Mouse (Mus musculus) NIH3T3 (cell line): ENCODE results near the gene Fut7.

Source experiments
- DNase-seq: peaks from one replicate; pipeline ENCODE4 v3.0.0-alpha.2; 2012; ENCODE audit warnings: low read depth

Gene Fut7

GRCm38 (mm10) chr2:25422587-25423410 lies at the start of gene Fut7:
Gene Fut7, plus strand, starts transcription at chr2:25423267.
- DNase-seq, result no peak

- DNase-seq, result no peak
Observed at GRCm38 (mm10) chr2:25373431-25373830, 49.6 kb upstream of the Fut7 start.

- peak; percentile 83 for DNase-seq
Observed at GRCm38 (mm10) chr2:25376589-25376988, 46.5 kb upstream of the Fut7 start.

- no peak for DNase-seq
Observed at GRCm38 (mm10) chr2:25384492-25384891, 38.6 kb upstream of the Fut7 start.

- peak; percentile 50 for DNase-seq
Observed at GRCm38 (mm10) chr2:25391266-25391665, 31.8 kb upstream of the Fut7 start.

- peak; percentile 71 for DNase-seq
Observed at GRCm38 (mm10) chr2:25394281-25395221, 28.5 kb upstream of the Fut7 start.

- no peak for DNase-seq
Observed at GRCm38 (mm10) chr2:25395721-25396596, 27.1 kb upstream of the Fut7 start, which contains the start of gene Entpd2. Gene Entpd2, plus strand, starts transcription at chr2:25395874.

GRCm38 (mm10) chr2:25396597-25396983 lies 26.5 kb upstream of the Fut7 start:
- DNase-seq, result peak; percentile 44

GRCm38 (mm10) chr2:25397010-25397409 lies 26.1 kb upstream of the Fut7 start:
- no peak for DNase-seq

GRCm38 (mm10) chr2:25398065-25398464 lies 25.0 kb upstream of the Fut7 start:
- no peak for DNase-seq

GRCm38 (mm10) chr2:25399051-25399450 lies 24.0 kb upstream of the Fut7 start, which contains the start of gene Npdc1:
Gene Npdc1, plus strand, starts transcription at chr2:25399351.
- DNase-seq, result no peak

- DNase-seq, result no peak
Observed at GRCm38 (mm10) chr2:25400291-25400690, 22.8 kb upstream of the Fut7 start.

- DNase-seq, result peak; percentile 68
Observed at GRCm38 (mm10) chr2:25400764-25401163, 22.3 kb upstream of the Fut7 start.

- peak; percentile 97 for DNase-seq
Observed at GRCm38 (mm10) chr2:25402377-25402971, 20.6 kb upstream of the Fut7 start.

- DNase-seq, result peak; percentile 88
Observed at GRCm38 (mm10) chr2:25402972-25403601, 20.0 kb upstream of the Fut7 start.

GRCm38 (mm10) chr2:25403994-25404393 lies 19.1 kb upstream of the Fut7 start:
- no peak for DNase-seq

GRCm38 (mm10) chr2:25408908-25409307 lies 14.2 kb upstream of the Fut7 start:
- DNase-seq, result no peak

GRCm38 (mm10) chr2:25413436-25413835 lies 9.6 kb upstream of the Fut7 start:
- peak; percentile 30 for DNase-seq

- no peak for DNase-seq
Observed at GRCm38 (mm10) chr2:25417426-25417825, 5.6 kb upstream of the Fut7 start.

- peak; percentile 83 for DNase-seq
Observed at GRCm38 (mm10) chr2:25421896-25422295, 1.2 kb upstream of the Fut7 start.

GRCm38 (mm10) chr2:25423626-25424025 lies 559 bp downstream of the Fut7 start:
- no peak for DNase-seq
